Mouse (Mus musculus) macrophage (primary cell): ENCODE measurements around the gene Htt. TPM values are rescaled to one million over a fixed set of nuclear protein-coding genes. Genes with fewer than 3 reads are reported as not detected.
"Not testable (repeated sequence)": the region's sequence is repeated elsewhere in the genome, so short reads cannot be mapped to it uniquely, and the experiment has no call there.

Experiments
- H3K27ac ChIP-seq: fragments of 350-480 bp; formaldehyde crosslinking; 2 replicates; pipeline ENCODE4 v1.9.0; 2021
- H3K36me3 ChIP-seq: fragments of 350-480 bp; formaldehyde crosslinking; 2 replicates; pipeline ENCODE4 v1.9.0; 2021; ENCODE audit errors: inconsistent target
- H3K4me3 ChIP-seq: fragments of 350-480 bp; formaldehyde crosslinking; 2 replicates; pipeline ENCODE4 v1.9.0; 2021; ENCODE audit errors: inconsistent target
- H3K79me2 ChIP-seq: fragments of 350-480 bp; formaldehyde crosslinking; 2 replicates; pipeline ENCODE4 v1.9.0; 2021; ENCODE audit errors: inconsistent target
- WGBS: methylation state at CpG from one replicate; pipeline ENCODE4 v1.1.7; 2026; ENCODE audit warnings: inconsistent platforms; ENCODE audit not compliant: missing documents; 5-methylcytosine and 5-hydroxymethylcytosine counted together
- polyA plus RNA-seq: library from polyadenylated mRNA; stranded (reverse); fragments of 250-400 nt; gene quantifications from 3 replicates; pipeline ENCODE4 v1.2.4, GENCODE M21; 2018; ENCODE audit warnings: inconsistent platforms

Gene Htt
- polyA plus RNA-seq, 1 experiment from 2014 or later = 14.2 TPM

DNA sequence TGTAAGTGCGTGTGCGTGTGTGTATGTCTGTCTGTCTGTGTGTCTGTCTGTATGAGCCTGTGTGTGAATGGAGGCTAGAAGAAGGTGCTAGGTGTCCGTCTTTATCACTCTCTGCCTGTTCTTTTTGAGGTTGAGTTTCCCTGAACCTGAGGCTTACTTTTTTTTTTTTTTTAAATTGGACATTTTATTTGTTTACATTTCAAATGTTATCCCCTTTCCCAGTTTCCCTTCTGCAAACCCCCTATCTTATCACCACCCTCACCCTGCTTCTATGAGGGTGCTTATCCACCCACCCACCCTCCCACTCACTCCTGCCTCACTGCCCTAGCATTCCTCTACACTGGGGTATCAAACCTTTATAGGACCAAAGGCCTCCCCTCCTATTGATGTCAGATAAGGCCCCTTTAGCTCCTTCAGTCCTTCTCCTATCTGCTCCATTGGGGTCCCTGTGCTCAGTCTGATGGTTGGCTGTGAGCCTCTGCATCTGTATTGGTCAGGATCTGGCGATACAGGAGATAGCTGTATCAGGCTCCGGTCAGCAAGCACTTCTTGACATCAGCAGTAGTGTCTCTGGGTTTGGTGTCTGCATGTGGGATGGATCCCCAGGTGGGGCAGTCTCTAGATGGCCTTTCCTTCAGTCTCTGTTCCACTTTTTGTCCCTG, 38.9 kb downstream of the Htt start:
- Histone ChIP-seq H3K4me3 (no peak overlapping the region), H3K79me2 (no peaks in the 10 kb centered on the region), H3K27ac (no peak overlapping the region), H3K36me3 (peaks cover 64% of the 10 kb centered on the region)
- WGBS = 97% methylated on average over 5 of the region's 5 CpGs

GRCm38 (mm10) chr5:34806038-34806437, 44.5 kb downstream of the Htt start:
- H3K36me3 ChIP-seq = peaks cover 52% of the 10 kb centered on the region
- H3K4me3 ChIP-seq = no peak overlapping the region
- no peak overlapping the region for H3K27ac ChIP-seq
- WGBS = 88% methylated on average over 1 of the region's 1 CpGs
- no peaks in the 10 kb centered on the region for H3K79me2 ChIP-seq

DNA sequence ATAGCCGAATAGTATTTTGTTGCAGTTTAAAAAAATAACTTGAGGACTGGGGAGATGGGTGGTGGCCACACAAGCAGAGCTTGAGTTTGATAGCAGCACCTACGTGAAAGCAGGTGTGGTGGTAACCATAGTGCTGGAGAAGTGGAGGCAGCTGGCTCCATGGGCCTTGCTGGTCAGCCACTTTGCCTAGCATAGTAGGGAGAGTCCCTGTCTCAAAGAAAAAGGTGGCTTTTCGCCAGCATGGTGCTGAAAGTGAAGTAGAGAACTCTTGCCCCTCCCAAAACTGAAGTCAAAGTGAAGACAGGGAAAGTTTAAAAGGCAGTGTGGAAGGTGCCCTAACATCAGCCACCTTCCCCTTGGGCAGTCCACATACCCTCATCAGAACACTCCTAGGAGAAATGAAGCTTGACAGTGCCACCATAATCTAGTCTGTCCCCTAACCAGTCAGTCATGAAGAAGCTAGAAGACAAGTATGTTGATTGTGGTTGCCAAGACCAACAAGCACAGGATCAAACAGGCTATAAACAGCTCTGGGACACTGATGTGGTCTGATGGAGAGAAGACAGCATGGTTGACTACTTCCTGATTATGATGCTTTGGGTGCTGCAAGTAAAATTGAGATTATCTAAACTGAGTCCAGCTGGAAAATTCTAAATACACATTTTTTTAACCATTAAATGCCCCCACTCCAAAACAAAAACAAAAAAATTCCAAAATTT, 61.0 kb downstream of the Htt start:
- Histone ChIP-seq H3K79me2 (no peaks in the 10 kb centered on the region), H3K4me3 (no peak overlapping the region), H3K27ac (no peak overlapping the region), H3K36me3 (peaks cover 78% of the 10 kb centered on the region)
- WGBS = 89% methylated on average over 3 of the region's 3 CpGs

DNA sequence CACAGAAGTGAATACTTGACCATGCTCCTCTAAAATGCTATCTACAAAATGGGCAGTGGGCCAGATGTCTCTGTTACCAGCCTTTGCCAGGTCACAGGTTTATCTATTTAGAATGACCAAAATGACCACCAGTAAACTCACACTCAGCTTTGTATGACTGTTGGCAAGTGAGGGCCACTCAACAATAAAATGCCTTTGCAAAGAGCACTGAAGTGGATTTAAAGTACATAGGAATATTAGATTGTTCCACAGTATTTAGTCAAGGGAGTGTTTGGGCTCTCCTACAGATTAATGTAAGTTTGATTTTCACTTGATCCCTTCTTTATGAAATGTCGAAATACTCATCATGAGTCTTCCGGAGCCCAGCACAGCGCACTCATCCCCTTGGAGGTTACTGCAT, 92.5 kb downstream of the Htt start:
- Histone ChIP-seq H3K4me3 (no peak overlapping the region), H3K36me3 (peaks cover 50% of the 10 kb centered on the region), H3K79me2 (no peaks in the 10 kb centered on the region), H3K27ac (no peak overlapping the region)
- WGBS = 97% methylated on average over 3 of the region's 3 CpGs

GRCm38 (mm10) chr5:34865367-34865766, 103.8 kb downstream of the Htt start:
- Histone ChIP-seq H3K36me3 (peaks cover 67% of the 10 kb centered on the region), H3K4me3 (no peak overlapping the region), H3K79me2 (no peaks in the 10 kb centered on the region), H3K27ac (no peak overlapping the region)
- 96% methylated on average over 5 of the region's 5 CpGs for WGBS

DNA sequence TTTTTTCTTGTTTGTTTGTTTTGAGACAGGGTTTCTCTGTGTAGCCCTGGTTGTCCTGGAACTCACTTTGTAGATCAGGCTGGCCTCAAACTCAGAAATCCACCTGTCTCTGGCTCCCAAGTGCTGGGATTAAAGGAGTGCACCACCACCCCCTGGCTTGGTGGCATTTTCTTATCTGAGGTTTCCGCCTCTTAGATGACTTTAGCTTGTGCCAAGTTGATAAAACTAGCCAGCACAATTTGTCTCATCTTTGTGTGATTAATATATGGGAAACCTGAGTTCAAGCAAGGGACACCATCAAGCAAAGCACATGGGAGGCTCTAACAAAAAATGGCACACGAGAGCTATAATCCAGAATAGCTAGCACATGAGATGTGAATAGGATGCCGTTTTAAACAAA, 118.8 kb downstream of the Htt start:
- peaks cover 71% of the 10 kb centered on the region for H3K36me3 ChIP-seq
- H3K79me2 ChIP-seq, H3K4me3 ChIP-seq, H3K27ac ChIP-seq: not testable (repeated sequence)
- 98% methylated on average over 3 of the region's 3 CpGs for WGBS

- Histone ChIP-seq H3K4me3 (no peak overlapping the region), H3K27ac (no peak overlapping the region), H3K36me3 (peaks cover 64% of the 10 kb centered on the region), H3K79me2 (no peaks in the 10 kb centered on the region)
- WGBS = 100% methylated on average over 3 of the region's 3 CpGs
These were observed 119.5 kb downstream of the Htt start for GRCm38 (mm10) chr5:34881023-34881422.

DNA sequence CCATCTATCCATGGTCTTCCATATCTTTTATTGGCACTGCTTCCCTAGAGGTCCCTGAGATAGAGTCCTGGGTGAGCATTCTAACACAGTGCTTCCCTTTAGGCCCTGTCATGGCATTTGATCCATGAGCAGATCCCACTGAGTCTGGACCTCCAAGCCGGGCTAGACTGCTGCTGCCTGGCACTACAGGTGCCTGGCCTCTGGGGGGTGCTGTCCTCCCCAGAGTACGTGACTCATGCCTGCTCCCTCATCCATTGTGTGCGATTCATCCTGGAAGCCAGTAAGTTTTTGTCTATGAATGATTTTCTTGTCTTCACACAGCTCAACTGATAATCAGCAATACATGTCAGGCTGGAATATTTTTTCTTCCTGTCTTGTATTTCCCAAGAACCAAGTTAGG, 123.7 kb downstream of the Htt start:
- 93% methylated on average over 3 of the region's 3 CpGs for WGBS
- H3K79me2 ChIP-seq = no peaks in the 10 kb centered on the region
- H3K36me3 ChIP-seq = peaks cover 55% of the 10 kb centered on the region
- no peak overlapping the region for H3K4me3 ChIP-seq
- no peak overlapping the region for H3K27ac ChIP-seq

DNA sequence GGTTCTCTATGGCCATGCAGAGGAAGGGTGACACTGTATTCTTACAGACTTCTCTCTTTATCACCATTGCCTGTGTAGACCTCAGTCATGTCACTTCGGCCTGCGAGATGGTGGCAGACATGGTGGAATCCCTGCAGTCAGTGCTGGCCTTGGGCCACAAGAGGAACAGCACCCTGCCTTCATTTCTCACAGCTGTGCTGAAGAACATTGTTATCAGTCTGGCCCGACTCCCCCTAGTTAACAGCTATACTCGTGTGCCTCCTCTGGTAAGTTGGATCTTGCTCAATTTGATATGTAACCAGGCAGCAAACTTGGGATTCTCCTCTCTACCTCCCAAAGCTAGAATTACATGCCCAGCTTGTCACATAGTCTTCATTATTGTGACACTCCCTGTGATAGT, 127.7 kb downstream of the Htt start:
- no peaks in the 10 kb centered on the region for H3K79me2 ChIP-seq
- WGBS = 97% methylated on average over 4 of the region's 4 CpGs
- peaks cover 76% of the 10 kb centered on the region for H3K36me3 ChIP-seq

DNA sequence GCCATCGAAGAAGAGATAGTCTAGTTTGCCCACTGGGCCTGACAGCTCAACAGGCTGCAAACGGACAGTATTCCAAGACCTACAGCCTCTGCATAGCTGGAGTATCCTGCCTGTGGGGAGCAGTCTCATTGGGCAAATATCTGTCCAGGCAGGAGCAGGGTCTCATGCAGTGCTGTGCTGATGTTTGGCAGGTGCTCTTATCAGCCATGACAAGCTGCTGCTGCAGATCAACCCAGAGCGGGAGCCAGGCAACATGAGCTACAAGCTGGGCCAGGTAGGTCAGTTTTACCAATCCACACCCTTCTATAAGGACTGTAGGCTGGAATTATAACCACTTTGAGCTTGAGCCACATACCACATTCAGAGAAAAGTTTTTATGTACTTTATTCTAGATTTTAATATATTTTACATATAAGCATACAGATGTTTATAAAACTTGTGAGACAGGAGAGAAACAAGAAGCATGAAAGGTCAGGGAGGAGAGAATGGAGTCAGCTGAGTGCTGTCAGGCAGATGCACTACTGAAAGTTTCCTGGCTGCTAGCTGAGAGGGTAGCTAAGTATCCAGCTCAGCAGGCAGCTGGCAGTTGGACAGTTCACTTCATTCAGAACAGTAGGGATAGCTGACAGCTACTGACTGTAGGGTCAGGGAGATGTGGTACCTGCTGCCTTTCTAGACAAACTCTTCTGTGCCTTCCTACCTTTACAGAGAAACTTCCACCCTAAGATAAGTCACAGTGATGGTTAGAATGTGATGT, 135.3 kb downstream of the Htt start:
- Histone ChIP-seq H3K79me2 (no peaks in the 10 kb centered on the region), H3K27ac (no peak overlapping the region), H3K36me3 (peaks cover 100% of the 10 kb centered on the region), H3K4me3 (no peak overlapping the region)
- WGBS = 93% methylated on average over 3 of the region's 3 CpGs

More for the DNA sequence above, 127.7 kb downstream of the Htt start:
- H3K27ac ChIP-seq = no peak overlapping the region
- H3K4me3 ChIP-seq = no peak overlapping the region

GRCm38 (mm10) chr5:34899787-34900469, 138.4 kb downstream of the Htt start:
- 95% methylated on average over 6 of the region's 6 CpGs for WGBS
- H3K4me3 ChIP-seq = no peak overlapping the region
- no peak overlapping the region for H3K27ac ChIP-seq
- peaks cover 94% of the 10 kb centered on the region for H3K36me3 ChIP-seq
- H3K79me2 ChIP-seq = no peaks in the 10 kb centered on the region

DNA sequence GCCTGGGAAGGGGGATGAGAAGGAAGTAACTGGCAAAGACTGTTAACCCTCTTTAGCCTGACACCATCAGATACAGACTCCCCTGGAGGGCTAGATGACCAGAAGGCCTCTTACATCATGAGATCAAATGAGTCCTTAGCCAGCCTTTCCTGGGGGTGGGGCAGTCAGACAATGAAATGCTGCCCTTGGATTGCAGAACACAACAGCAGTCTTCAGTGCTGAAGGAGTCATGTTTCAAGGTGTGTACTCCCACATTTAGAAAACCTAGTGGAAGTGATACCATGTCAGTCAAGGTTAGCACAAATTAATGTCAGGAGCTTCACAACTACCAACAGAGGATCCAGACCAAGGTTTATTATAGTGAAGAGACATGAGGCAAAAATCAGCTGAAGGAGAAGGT, 140.8 kb downstream of the Htt start:
- no peak overlapping the region for H3K27ac ChIP-seq
- no peaks in the 10 kb centered on the region for H3K79me2 ChIP-seq
- no peak overlapping the region for H3K4me3 ChIP-seq
- H3K36me3 ChIP-seq = peaks cover 94% of the 10 kb centered on the region

DNA sequence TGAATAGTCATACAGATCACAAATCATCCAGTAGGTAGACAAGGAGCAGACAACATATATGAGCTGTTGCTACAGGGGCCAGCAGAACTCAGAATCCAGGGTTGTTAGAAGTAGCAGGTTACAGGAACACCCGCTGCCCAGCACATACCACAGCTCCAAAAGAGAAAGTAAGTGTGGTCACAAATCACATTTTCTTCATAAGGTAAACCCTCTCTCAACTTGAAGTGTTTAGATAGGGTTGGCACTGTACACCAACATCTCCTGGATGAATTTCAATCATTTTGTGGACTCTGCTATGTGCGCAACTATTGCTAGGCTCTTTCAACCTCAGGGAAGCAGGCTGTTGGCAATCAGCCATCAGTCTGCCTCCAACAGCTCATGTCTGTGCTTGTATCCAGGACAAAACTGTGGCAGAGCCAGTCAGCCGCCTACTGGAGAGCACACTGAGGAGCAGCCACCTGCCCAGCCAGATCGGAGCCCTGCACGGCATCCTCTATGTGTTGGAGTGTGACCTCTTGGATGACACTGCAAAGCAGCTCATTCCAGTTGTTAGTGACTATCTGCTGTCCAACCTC, 141.4 kb downstream of the Htt start:
- no peak overlapping the region for H3K4me3 ChIP-seq
- H3K79me2 ChIP-seq = no peaks in the 10 kb centered on the region
- WGBS = 97% methylated on average over 5 of the region's 5 CpGs
- H3K36me3 ChIP-seq = peaks cover 94% of the 10 kb centered on the region
- H3K27ac ChIP-seq = no peak overlapping the region

- peaks cover 94% of the 10 kb centered on the region for H3K36me3 ChIP-seq
- no peaks in the 10 kb centered on the region for H3K79me2 ChIP-seq
- no peak overlapping the region for H3K4me3 ChIP-seq
- no peak overlapping the region for H3K27ac ChIP-seq
These were observed 142.9 kb downstream of the Htt start for GRCm38 (mm10) chr5:34904412-34904811.
